Mouse (Mus musculus): ENCODE data around the gene Gm20479. TPM values are rescaled to one million over a fixed set of nuclear protein-coding genes. Genes with fewer than 3 reads are reported as not detected.

Gm20479 gene
- polyA plus RNA-seq, 1 experiment from 2014 or later: 0.72 TPM

DNA sequence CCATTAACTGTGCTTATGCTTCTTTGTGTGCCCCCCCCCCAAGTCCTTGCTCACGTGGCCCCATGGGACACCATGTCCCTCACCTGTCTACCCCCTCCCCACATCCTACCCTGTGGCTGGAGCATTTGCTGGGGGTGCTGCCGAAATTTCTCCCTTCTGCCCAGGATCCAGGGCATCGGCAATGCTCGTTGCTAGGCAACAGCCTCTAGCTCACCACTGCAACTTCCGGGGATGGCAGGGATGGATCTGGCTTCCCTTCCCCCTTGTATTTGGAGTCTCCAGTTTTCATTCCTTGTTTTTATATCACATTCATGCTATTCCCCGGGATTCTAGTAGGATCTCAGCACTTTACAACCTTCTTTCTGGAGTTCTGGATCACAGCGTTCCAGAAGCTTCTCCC lies 17.7 kb downstream of the Gm20479 start:
- H3K27ac ChIP-seq (ENCODE audit: low read depth, low read length): no peak overlapping the region
- no peak overlapping the region for H3K4me3 ChIP-seq (ENCODE audit: low read depth, low read length)
- WGBS: 38% methylated on average over 7 of the region's 7 CpGs
- no peak overlapping the region for H3K9ac ChIP-seq (ENCODE audit: low read depth, low read length)
- peaks cover 16% of the 10 kb centered on the region; the same call in 1 of the 2 replicates for H3K36me3 ChIP-seq (ENCODE audit: control insufficient read depth, insufficient read depth)
- H3K4me2 ChIP-seq (replicated peaks; ENCODE audit: low read depth): no peak overlapping the region
- H3K9me3 ChIP-seq (ENCODE audit: control insufficient read depth): no peaks in the 10 kb centered on the region
- no peak for TF ChIP-seq CTCF (IDR thresholded peaks at IDR 0.05; ENCODE audit: low read depth)
- no peak for ATAC-seq
- no peaks in the 10 kb centered on the region for H3K4me1 ChIP-seq (replicated peaks; ENCODE audit: control insufficient read depth, insufficient read depth, low read length)
- peaks cover 38% of the 10 kb centered on the region for H3K27me3 ChIP-seq (replicated peaks; ENCODE audit: control insufficient read depth, insufficient read depth, low read length)

DNA sequence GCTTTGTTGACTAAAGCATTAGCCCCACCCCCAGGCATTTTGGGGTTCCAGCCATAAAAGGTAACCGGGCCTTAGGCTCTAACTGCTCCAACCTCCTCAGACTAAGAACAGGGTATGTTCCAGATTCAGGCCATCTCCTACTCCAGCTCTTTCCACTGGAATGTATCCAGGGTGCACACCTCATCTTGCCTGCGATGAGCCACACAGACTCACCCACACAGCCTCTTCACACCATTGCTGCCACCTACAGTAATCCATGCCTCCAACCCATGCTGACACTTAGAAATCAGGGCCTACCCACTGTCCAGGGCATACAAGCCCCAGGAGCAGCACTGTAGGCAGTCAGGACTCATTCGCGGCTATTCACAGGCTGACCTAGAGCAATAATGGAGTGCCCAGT lies 18.1 kb downstream of the Gm20479 start:
- Histone ChIP-seq H3K27me3 (replicated peaks; ENCODE audit: control insufficient read depth, insufficient read depth, low read length) (peaks cover 42% of the 10 kb centered on the region), H3K9me3 (ENCODE audit: control insufficient read depth) (no peaks in the 10 kb centered on the region), H3K4me1 (replicated peaks; ENCODE audit: control insufficient read depth, insufficient read depth, low read length) (no peaks in the 10 kb centered on the region), H3K4me2 (replicated peaks; ENCODE audit: low read depth) (no peak overlapping the region), H3K27ac (ENCODE audit: low read depth, low read length) (no peak overlapping the region), H3K36me3 (ENCODE audit: control insufficient read depth, insufficient read depth) (peaks cover 12% of the 10 kb centered on the region; the same call in 1 of the 2 replicates), H3K4me3 (ENCODE audit: low read depth, low read length) (no peak overlapping the region), H3K9ac (ENCODE audit: low read depth, low read length) (no peak overlapping the region)
- no peak for ATAC-seq
- 70% methylated on average over 4 of the region's 4 CpGs for WGBS
- no peak for TF ChIP-seq CTCF (IDR thresholded peaks at IDR 0.05; ENCODE audit: low read depth)

DNA sequence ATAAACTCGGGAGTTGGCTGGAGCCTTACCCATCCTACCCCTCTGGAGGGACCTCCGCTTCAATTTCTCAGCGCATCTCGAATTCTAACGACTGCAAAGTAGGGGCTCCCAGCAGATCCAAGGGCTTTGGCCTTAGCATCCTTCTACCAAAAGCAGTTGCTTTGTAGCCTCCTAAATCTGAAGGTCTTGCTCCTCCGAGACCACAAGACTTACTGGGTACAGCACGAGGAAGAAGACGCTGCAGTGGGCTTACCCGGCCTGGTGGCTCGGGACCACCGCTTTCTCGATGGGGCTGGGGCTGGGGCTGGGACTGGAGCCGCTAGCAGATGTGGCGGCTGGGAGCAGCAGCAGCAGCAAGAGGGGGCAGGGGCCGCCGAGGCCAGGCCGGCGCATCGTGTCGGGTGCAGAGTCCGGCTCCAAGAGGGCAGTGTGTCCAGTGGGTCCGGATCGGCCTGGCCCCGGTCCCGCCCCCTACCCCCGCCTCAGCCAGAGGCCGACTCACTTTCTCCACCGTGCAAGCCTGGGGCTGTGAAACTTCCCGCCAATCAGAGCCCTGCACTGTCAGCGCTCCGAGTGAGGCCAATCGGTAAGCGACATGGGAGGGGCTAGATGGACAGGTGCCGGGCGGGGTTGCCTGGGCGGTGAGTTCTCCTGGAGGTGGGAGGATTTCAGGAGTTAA lies 19.9 kb downstream of the Gm20479 start, which contains the start of gene Ltbp4:
Gene Ltbp4, minus strand, starts transcription at position 518 of the 679 bp plus-strand sequence.
- peak; percentile 57 for ATAC-seq
- Histone ChIP-seq H3K27ac (ENCODE audit: low read depth, low read length) (no peak within 1 kb of the TSS), H3K9ac (ENCODE audit: low read depth, low read length) (peak within 1 kb of the TSS; percentile 27), H3K36me3 (ENCODE audit: control insufficient read depth, insufficient read depth) (peaks cover 3% of the 10 kb centered on the region; the same call in 1 of the 2 replicates), H3K4me2 (replicated peaks; ENCODE audit: low read depth) (peak within 1 kb of the TSS; percentile 62), H3K4me3 (ENCODE audit: low read depth, low read length) (peak within 1 kb of the TSS; percentile 29), H3K9me3 (ENCODE audit: control insufficient read depth) (no peaks in the 10 kb centered on the region), H3K27me3 (replicated peaks; ENCODE audit: control insufficient read depth, insufficient read depth, low read length) (peaks cover 57% of the 10 kb centered on the region), H3K4me1 (replicated peaks; ENCODE audit: control insufficient read depth, insufficient read depth, low read length) (no peaks in the 10 kb centered on the region)
- TF ChIP-seq CTCF (IDR thresholded peaks at IDR 0.05; ENCODE audit: low read depth): peak; percentile 9; the same call in 1 of the 2 replicates
- under 1% methylated on average over 36 of the region's 36 CpGs for WGBS

DNA sequence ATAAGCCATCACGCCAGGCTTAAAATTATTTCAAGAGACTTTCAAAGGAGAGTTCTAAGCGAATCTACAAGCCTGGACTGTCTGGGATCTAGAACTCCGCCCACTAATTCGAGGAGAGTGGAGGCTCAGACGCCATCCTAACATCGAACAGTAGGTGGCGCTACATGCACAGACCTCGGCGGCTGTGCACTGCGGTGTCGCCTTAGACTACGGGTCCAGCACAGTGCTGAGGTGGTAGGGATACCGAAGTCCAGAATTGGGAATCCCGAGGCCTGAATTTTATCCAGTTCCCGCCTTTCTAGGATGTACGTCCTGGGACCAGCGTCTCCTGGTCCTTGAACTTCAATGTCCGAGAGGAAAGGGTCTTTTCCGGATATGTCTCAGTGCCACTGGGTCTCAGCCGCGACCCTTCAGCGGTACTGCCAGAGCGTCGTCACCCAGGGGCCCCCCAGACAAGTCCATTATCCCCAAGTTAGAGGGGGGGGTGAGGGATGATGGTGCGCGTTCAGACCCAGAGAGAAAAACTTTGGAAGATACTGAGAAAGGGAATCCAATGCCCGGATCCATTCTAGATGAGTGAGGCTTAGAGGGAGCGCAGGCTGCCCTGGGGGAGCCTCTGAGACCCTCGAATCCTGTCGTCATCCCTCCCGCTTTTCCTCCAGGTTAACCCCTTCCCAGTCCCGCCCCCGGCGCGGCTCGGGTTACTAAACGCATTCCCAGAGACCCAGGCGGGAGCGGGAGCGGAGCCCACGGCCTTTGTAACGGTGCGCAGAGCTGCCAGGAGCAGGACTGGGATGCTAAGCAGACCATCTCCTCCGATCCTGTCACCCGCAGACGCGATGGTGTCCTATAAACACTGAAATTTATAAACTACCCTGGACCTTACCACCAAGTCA lies 21.0 kb downstream of the Gm20479 start:
- Histone ChIP-seq H3K4me3 (ENCODE audit: low read depth, low read length) (peak overlapping the region; percentile 29), H3K9me3 (ENCODE audit: control insufficient read depth) (no peaks in the 10 kb centered on the region), H3K9ac (ENCODE audit: low read depth, low read length) (peak overlapping the region; percentile 27), H3K4me2 (replicated peaks; ENCODE audit: low read depth) (peak overlapping the region; percentile 52), H3K27ac (ENCODE audit: low read depth, low read length) (no peak overlapping the region), H3K36me3 (ENCODE audit: control insufficient read depth, insufficient read depth) (no peaks in the 10 kb centered on the region), H3K4me1 (replicated peaks; ENCODE audit: control insufficient read depth, insufficient read depth, low read length) (no peaks in the 10 kb centered on the region), H3K27me3 (replicated peaks; ENCODE audit: control insufficient read depth, insufficient read depth, low read length) (peaks cover 67% of the 10 kb centered on the region)
- WGBS: 1% methylated on average over 47 of the region's 47 CpGs
- ATAC-seq: peak; percentile 67
- peak; percentile 99 for TF ChIP-seq CTCF (IDR thresholded peaks at IDR 0.05; ENCODE audit: low read depth)

DNA sequence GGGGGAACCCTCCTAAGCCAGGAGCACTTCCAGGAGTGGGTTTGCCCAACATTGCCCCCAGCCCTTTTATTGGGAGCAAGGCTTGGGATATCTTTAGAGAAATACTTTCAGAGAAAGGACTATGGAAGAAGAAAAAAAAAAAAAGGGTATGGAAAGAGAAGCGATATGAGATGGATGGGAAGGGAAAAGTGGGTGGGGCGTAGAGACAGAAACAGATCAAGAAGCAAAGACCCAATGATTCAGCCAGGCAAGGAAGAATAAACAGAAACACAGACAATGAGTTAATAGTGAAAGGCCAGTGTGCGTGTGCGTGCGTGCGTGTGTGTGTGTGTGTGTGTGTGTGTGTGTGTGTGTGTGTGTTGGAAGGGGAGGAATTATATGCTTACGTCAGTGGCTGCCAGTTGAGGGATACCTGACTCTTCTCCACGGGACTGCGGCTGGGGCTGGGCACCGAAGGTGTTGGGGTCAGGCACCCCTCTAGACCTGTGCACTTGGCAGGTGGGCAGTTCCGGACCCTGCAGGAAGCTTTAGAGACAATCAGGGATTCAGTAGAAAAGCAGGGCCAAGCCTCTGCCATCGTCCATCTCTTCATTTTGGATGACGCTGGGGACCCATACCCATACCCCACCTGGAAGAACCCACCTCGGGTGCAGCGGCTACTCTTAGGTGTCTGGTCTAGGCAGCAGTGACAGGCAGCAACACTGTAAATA lies 22.1 kb downstream of the Gm20479 start:
- peaks cover 3% of the 10 kb centered on the region; the same call in 1 of the 2 replicates for H3K4me1 ChIP-seq (replicated peaks; ENCODE audit: control insufficient read depth, insufficient read depth, low read length)
- WGBS: 53% methylated on average over 15 of the region's 15 CpGs

More for the DNA sequence above, 22.1 kb downstream of the Gm20479 start:
- Histone ChIP-seq H3K4me2 (replicated peaks; ENCODE audit: low read depth) (peak overlapping the region; percentile 82; the same call in 1 of the 2 replicates), H3K36me3 (ENCODE audit: control insufficient read depth, insufficient read depth) (no peaks in the 10 kb centered on the region), H3K27ac (ENCODE audit: low read depth, low read length) (no peak overlapping the region), H3K9ac (ENCODE audit: low read depth, low read length) (no peak overlapping the region), H3K4me3 (ENCODE audit: low read depth, low read length) (no peak overlapping the region), H3K27me3 (replicated peaks; ENCODE audit: control insufficient read depth, insufficient read depth, low read length) (peaks cover 77% of the 10 kb centered on the region), H3K9me3 (ENCODE audit: control insufficient read depth) (no peaks in the 10 kb centered on the region)
- no peak for TF ChIP-seq CTCF (IDR thresholded peaks at IDR 0.05; ENCODE audit: low read depth)
- ATAC-seq: no peak
